Mouse (Mus musculus) thymus, adult 2 months (tissue): ENCODE data around the gene Tnfsf9. TPM values are rescaled to one million over a fixed set of nuclear protein-coding genes. Genes with fewer than 3 reads are reported as not detected.

Experiments used
- DNase-seq: peaks from one replicate; pipeline ENCODE4 v3.0.0; 2021
- H3K27ac ChIP-seq: fragments of 200-500 bp; 2 replicates; pipeline ENCODE4 v1.5.1; 2012; ENCODE audit warnings: low read length, control low read depth; ENCODE audit not compliant: control insufficient read depth, insufficient read depth
- H3K27me3 ChIP-seq: fragments of 200-500 bp; 2 replicates; pipeline ENCODE4 v1.6.1; 2012; ENCODE audit warnings: mild to moderate bottlenecking, low read length, moderate library complexity, mixed read lengths; ENCODE audit not compliant: control insufficient read depth, insufficient read depth
- H3K36me3 ChIP-seq: fragments of 200-500 bp; 2 replicates; pipeline ENCODE4 v1.6.1; 2012; ENCODE audit warnings: mild to moderate bottlenecking, low read length, moderate library complexity; ENCODE audit not compliant: control insufficient read depth, insufficient read depth
- H3K4me1 ChIP-seq: fragments of 200-500 bp; replicated peaks from 2 replicates; pipeline ENCODE4 v1.6.1; 2012; ENCODE audit warnings: low read length; ENCODE audit not compliant: control insufficient read depth, insufficient read depth
- H3K4me3 ChIP-seq: fragments of 200-500 bp; 2 replicates; pipeline ENCODE4 v1.5.1; 2012; ENCODE audit warnings: mild to moderate bottlenecking, low read length, control low read depth, moderate library complexity; ENCODE audit not compliant: control insufficient read depth, insufficient read depth
- CTCF ChIP-seq: fragments of 200-500 bp; IDR thresholded peaks from 2 replicates; pipeline ENCODE4 v1.5.1; 2012; ENCODE audit warnings: mild to moderate bottlenecking, control low read depth, low read length, moderate library complexity, borderline replicate concordance; ENCODE audit not compliant: control insufficient read depth, poor library complexity, insufficient read depth; ENCODE audit errors: extremely low read depth
- POLR2A ChIP-seq: fragments of 200-500 bp; IDR thresholded peaks from 2 replicates; pipeline ENCODE4 v1.6.1; 2012; ENCODE audit warnings: mild to moderate bottlenecking, low read length, control low read depth, moderate library complexity; ENCODE audit not compliant: control insufficient read depth, poor library complexity, insufficient read depth; ENCODE audit errors: extremely low read depth
- WGBS: fragments of 180-500 bp; shearing (Covaris S2); methylation state at CpG from one replicate; pipeline ENCODE4 v1.1.7; 2018; 5-methylcytosine and 5-hydroxymethylcytosine counted together
- polyA plus RNA-seq: library from polyadenylated mRNA; depleted of rRNA; stranded (reverse); fragments of >200 nt; gene quantifications from 2 replicates; pipeline ENCODE4 v1.2.3, GENCODE M21; 2012; rRNA removed

The Tnfsf9 gene
- 10.2 and 12.3 TPM in 2 replicates for polyA plus RNA-seq

- TF ChIP-seq CTCF: no peak
- no peak for TF ChIP-seq POLR2A
- Histone ChIP-seq H3K27ac (no peak within 1 kb of the TSS), H3K4me1 (peaks cover 18% of the 10 kb centered on the region), H3K36me3 (no peaks in the 10 kb centered on the region), H3K4me3 (peak within 1 kb of the TSS; percentile 94), H3K27me3 (no peaks in the 10 kb centered on the region)
- WGBS: under 1% methylated on average over 58 of the region's 61 CpGs
- peak; percentile 34 for DNase-seq
Measured at GRCm38 (mm10) chr17:57105181-57106034, at the start of gene Tnfsf9. Tnfsf9 (plus strand) TSS chr17:57105325.

DNA sequence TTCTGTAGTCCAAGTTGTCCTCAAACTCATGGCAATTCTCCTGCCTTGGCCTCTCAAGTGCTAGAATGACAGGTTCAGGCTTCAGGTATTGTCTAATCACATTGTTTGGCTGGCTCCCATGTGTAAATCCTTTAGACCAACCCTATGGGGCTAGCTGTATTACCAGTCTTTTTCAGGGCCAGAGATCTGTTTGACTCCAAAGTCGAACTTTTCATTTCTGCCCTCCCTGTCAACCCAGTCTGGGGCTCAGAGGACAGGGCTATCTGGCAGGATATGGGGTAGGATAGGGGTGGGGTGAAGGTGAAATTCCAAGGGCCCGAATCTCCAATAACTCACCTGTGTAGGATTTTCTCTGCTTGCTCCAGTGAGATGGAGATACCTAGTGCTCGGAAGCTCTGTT is 48.9 kb upstream of the Tnfsf9 start:
- WGBS: 97% methylated on average over 3 of the region's 3 CpGs

GRCm38 (mm10) chr17:57058891-57059485 is 46.1 kb upstream of the Tnfsf9 start, which contains the start of gene Crb3:
Crb3 (plus strand) TSS chr17:57059105.
- Histone ChIP-seq H3K4me3 (peak within 1 kb of the TSS; percentile 89), H3K36me3 (0 out of 2 replicates have a peak, but pooled peaks cover 5% of the 10 kb centered on the region), H3K27me3 (peaks cover 3% of the 10 kb centered on the region; the same call in 1 of the 2 replicates), H3K27ac (no peak within 1 kb of the TSS), H3K4me1 (peaks cover 26% of the 10 kb centered on the region)
- TF ChIP-seq CTCF: no peak
- TF ChIP-seq POLR2A: no peak
- 13% methylated on average over 21 of the region's 22 CpGs for WGBS
- peak; percentile 23 for DNase-seq

More for the DNA sequence above, 48.9 kb upstream of the Tnfsf9 start:
- 0 out of 2 replicates have a peak, but pooled peaks cover 11% of the 10 kb centered on the region for H3K36me3 ChIP-seq
- H3K4me1 ChIP-seq: peaks cover 13% of the 10 kb centered on the region
- no peak for DNase-seq
- no peak overlapping the region for H3K4me3 ChIP-seq
- TF ChIP-seq POLR2A (no peak), CTCF (no peak)
- H3K27me3 ChIP-seq: no peaks in the 10 kb centered on the region
- H3K27ac ChIP-seq: no peak overlapping the region

DNA sequence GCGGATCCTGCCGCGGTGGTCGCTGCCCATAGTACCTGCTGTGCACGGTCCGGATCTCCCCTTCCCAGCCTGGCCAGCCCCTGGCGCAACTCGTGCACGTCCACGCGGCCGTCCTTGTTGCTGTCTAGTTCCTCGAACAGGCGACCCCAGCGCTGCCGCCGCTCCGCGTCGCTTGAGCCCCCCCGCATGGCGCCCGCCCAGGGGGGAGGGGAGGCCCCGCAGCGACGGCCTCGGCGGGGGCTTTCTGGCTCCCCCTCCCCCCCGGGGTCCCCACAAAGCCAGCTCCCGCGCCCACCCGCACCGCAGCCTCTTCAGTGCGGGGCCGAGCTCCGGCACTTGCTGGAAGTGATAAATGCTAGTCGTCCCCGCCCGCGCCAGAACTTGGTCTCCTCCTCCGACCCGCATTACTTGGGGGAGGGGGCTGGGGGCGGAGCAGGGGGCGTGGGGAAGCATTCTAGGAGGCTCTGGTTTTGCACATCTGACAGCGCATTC is 45.6 kb upstream of the Tnfsf9 start, which contains the start of gene Slc25a23:
Slc25a23 (minus strand) TSS at position 378 of the 492 bp plus-strand sequence.
- Histone ChIP-seq H3K27me3 (peaks cover 3% of the 10 kb centered on the region; the same call in 1 of the 2 replicates), H3K36me3 (0 out of 2 replicates have a peak, but pooled peaks cover under 1% of the 10 kb centered on the region), H3K27ac (peak within 1 kb of the TSS; percentile 52), H3K4me3 (peak within 1 kb of the TSS; percentile 89), H3K4me1 (peaks cover 26% of the 10 kb centered on the region)
- TF ChIP-seq CTCF (no peak), POLR2A (no peak)
- DNase-seq: peak; percentile 77
- WGBS: under 1% methylated on average over 45 of the region's 45 CpGs

GRCm38 (mm10) chr17:57060231-57060801 is 44.8 kb upstream of the Tnfsf9 start:
- Histone ChIP-seq H3K27ac (peak overlapping the region; percentile 52), H3K27me3 (peaks cover 3% of the 10 kb centered on the region; the same call in 1 of the 2 replicates), H3K4me3 (peak overlapping the region; percentile 53), H3K4me1 (peaks cover 26% of the 10 kb centered on the region), H3K36me3 (no peaks in the 10 kb centered on the region)
- under 1% methylated on average over 44 of the region's 44 CpGs for WGBS
- peak; percentile 97 for DNase-seq
- peak; percentile 50; the same call in 1 of the 2 replicates for TF ChIP-seq POLR2A
- peak; percentile 83; the same call in 1 of the 2 replicates for TF ChIP-seq CTCF

- Histone ChIP-seq H3K4me3 (no peak overlapping the region), H3K36me3 (no peaks in the 10 kb centered on the region), H3K27me3 (peaks cover 3% of the 10 kb centered on the region; the same call in 1 of the 2 replicates), H3K4me1 (peaks cover 26% of the 10 kb centered on the region), H3K27ac (no peak overlapping the region)
- DNase-seq: peak; percentile 22
- no peak for TF ChIP-seq CTCF
- no peak for TF ChIP-seq POLR2A
- 31% methylated on average over 10 of the region's 10 CpGs for WGBS
Measured at GRCm38 (mm10) chr17:57061069-57061468, 44.1 kb upstream of the Tnfsf9 start.
